Mouse (Mus musculus) thymus, postnatal 25 days (tissue): ENCODE results near the gene Iqck.

Experiments
- DNase-seq: peaks from one replicate; pipeline ENCODE4 v3.0.0; 2022

The Iqck gene

DNA sequence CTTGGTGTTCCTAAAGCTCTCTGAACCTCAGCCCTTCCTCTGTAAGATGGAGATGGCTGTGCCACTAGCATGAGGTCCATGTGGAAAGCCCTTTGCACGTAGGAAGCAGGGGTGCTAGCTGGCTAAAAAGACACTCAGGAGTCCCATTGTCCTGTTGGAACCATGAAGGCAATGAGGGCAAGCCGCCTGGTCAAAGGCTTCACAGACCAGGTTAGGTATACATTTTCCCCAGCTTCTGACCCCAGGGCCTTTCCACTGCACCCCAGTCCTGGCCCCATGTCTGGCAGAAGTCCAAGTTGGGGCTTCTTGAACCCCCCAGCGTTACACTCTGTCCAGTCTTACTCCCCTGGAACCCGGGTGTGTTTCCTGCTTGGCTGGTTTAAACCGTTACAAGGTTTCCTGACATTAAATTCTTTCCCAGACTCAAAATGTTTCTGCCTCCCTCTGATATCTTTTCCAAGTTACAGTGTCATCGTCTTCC is 136.6 kb downstream of the Iqck start:
- no peak for DNase-seq

DNA sequence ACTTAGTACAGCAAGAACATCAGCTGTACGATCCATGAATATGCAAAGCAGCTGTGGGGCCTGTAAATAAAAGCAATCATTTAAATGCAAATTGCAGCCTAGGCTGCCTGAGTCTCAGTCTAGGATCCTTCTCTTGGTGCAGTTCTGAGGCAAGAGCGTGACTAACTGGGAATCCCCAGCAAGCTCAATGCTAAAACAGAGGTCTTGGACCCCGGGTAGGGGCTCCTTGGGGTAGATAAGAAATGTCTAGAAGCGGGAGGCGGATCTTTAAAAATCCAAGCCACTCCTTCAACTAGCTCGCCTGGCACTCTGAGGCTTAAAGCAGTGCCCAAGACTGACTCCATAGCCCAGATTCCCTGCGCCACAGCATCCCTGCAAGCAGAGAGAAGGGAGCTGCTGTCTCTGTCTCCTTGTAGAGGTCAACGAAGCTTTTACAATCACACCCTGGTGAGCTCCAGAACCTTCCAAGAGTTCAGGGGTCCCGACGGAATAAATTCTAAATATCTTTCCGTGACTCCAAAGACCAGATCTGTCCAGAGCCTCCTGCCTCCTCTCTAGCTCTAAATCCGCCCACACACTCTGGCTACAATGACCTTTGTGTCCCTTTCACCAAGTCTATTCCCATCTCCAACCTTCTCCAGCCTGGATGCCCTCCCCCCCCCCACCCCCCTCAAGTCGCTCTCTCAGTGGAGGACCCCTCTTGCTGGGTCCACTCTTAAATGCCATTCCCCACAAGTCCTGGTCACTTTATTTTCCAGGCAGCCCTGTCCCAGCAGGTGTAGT is 137.3 kb downstream of the Iqck start:
- no peak for DNase-seq

DNA sequence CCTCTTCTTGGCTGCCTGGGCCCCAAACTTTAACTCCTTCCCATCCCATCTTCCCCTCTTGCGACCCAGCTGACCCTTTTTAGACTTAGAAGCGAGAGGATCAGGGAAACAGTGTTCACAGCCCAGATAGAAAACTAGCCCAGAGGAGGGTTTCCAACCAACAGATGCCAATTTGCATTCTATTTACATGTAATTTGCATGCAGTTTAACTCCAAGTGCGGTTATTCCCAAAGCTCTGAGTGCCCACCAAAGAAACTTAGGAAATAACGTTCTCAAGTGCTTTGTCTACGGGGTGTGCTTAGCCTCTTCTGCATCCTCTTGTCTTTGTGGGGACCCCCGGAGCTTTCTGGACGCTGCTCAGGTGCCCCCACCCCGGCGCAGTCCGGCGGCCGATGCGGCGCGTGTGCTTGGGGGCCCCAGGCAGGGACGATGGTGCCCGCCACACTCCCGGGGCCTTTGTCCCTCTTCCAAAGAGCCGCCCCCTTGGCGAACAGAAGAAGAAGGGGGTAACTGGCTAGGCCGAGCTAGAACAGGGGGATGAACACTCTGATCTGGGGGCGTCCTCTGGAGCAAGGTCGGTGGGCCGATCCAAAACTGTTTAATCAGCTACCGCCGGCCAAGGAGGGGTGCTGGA is 138.2 kb downstream of the Iqck start:
- no peak for DNase-seq

DNA sequence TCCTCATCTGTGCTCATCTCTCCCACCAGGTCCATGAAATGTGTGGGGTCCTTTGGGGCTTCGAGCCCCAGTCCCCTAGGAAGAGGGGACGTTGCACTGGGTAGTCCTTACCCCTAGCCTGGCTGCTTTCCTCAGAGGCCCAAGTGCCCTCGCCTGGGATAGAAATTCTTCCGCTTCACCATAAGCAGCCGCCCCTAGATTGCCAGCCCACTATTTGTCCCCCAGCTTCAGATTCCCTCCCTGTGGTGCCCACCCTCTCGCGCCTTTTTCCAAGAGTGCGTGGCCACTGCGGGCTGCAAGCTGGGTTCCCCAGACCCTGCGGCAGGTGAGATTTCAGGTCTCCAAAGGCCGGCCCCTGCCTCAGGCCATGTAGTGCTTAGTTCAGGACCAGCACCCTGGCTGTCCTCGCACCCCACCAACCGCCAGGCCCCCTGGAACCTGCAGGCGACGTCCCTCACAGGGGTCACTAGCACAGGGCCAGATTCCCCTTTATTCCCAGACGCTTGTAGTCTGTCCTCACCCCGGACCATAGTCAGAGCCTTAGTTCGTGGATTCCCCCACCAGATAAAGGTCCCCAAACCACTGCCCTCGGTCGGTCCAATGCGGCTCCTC is 138.8 kb downstream of the Iqck start:
- peak; percentile 11 for DNase-seq

DNA sequence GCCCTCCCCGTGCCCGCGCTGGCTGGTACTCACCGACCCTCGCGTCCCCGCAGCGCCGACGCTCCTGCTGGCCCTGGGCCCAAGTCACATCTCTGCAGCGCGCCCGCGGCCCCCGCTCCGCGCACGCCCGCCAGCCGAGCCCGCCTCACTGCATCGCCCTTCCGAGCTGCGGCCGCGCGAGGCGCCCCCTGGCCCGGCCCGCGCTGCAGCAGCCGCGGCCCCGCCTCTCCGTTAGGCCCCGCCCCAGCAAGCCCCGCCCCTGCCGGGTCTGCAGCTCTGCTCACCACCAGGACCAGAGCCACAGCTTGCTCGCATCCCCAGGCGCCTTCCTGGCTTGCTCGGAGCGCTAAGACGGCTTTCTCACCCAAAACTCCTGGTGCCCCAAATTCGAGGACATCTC is 139.5 kb downstream of the Iqck start, which contains the start of gene Gprc5b:
Gene Gprc5b (minus strand): TSS at position 205 of the 400 bp plus-strand sequence.
- peak; percentile 92 for DNase-seq

DNA sequence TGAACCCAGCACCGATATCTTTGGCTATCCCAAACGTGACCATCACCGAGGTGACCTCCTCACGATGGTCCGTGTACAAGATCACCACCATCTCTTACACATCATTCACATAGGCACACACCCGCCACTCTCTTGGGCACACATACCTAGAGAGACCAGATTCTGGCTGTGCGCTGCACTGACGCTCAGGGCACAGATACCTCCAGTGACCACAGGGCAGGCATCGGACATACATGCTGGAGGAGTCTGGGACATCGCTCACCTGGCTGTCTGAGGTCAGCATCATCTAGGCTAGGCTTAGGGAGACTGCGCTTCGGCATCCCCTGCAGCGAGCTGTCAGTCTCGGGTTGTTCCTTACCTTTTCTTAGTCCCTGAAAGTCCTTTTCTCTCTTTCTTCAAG is 140.1 kb downstream of the Iqck start:
- no peak for DNase-seq

DNA sequence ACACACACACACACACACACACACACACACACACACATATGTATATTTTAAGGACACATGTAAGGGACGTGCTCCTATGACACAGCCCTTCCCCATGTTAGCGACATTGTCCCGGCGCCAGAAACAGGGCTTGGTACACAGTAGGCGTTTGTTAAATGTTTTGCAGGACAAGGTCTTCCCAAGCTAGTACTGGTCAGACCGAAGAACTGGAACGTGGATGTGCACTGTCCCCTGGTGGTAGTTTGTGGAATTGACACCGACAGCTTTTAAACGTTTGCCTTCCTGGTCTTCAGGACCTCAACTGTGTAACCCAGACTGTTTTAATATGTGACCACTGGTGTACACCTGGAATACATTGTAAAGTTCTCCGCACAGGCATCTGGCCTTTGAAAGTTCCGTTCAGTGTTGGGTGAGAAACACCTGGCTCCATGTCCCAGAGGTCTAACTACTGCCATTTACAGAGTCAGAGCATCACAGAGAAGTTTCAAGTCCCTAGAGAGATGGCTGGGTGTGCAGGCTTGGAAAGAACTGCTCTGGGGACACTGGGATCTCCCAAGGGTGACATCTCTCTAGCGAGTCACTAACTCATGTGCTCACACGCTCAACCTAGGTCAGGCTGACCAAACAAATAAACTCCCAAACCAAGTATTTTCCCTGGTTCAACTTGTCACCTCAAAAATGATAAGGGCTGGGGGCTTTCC is 140.7 kb downstream of the Iqck start:
- DNase-seq: peak; percentile 78

DNA sequence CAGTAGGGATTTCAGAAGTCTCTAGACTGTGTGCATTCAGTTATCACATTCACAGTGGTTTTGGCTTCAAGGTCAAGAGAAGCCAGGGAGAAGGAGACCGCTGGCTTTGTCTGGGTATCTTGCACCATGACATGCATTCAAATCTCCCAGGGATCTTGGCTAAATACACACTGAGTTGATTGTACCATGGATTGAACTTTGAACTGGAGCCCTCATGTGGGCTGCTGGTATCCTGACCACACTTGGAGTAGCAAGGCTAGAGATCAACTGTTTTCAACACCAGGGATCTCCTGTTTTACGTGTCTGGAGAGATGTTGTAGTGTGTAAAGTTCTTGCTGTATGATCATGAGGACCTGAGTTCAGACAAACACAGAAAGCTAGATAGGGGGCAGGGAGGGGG is 144.3 kb downstream of the Iqck start:
- DNase-seq: no peak

DNA sequence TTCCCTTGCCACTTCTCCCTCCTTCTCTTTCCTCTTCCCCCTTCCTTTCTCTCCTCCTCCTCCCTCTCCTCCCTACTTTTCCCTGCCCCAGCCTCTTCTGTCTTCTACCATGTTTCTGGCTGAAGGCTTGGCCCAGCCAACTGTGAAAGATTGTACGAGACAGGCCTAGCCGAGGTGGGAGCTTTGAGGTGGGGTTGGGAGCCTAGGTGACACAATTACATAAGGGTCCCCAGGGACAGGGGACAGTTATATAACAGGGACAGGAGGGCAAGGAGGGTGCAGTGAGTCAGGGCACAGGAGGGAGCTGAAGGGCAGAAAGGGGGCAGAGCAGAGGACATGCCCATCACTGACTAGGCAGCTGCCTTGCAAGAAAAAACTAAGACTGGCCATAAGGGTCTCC is 146.4 kb downstream of the Iqck start:
- DNase-seq: no peak

DNA sequence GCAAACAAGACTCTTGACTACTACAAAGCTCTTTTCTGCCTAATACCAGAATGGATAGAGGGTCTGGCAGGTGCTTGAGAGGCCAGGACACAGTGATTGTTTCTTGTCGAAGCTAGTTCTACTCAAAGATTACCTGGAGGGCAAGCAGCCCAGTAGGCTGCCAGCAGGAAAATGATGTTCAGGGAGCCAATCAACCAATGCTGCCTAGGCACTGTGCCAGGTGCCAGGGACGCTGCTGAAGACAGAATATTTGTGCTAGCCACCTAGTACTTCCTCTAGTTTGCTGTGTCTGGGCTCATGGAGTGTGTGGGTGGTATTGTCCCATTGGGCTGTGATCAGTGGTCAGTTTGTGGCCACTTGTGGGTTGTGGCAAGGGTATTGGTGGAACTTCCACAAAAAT is 146.9 kb downstream of the Iqck start:
- no peak for DNase-seq

DNA sequence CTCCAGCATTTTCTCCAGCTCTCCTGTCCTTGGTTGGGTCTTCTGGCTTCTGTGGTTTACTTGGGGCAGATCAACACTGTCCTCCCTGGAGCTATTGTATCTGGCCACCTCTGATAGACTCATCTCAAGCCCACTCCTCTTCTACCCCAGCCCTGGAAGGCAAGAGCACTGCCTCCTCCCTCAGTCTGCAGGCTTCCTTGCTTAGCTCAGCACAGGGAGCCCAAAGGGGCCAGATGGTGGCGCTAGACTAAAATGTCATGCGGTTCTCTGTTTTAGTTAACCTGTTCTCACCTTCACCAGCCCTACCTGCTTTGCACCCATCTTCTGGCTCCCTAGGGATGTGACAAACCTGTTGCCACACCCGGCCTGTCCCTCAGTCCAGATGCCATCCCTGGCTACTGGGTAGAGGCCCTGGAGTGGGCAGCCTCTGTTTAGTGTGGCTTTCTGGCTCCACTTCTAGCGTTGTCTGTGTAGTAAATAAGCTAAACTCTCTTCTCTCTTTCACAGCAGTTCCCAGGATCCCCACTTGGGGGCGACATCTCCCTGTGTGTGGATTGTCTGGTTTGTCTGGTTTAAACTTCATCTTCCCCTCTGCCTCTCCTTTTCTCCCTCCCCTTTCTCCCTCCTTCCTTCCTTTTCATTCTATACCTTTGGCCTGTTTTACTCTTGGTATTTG is 155.4 kb downstream of the Iqck start:
- peak; percentile 52 for DNase-seq

DNA sequence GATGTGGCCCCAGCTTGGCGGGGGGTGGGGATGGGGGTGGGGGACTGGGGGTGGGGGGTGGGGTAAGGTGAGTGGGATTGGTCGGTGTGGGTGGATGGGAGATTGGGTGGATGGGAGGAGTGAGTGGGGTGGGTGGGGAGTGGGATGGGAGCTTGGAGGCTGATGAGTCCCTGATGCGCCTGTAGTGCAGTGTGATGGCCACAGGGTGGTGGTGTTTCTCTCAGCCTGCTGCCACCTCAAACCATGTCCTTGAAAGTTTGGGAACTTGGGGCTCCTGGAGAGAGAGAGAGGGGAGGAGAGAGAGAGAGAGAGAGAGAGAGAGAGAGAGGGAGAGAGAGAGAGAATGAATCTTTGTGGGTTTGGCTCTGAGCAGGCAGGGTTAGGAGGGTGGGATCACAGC is 160.2 kb downstream of the Iqck start:
- no peak for DNase-seq

DNA sequence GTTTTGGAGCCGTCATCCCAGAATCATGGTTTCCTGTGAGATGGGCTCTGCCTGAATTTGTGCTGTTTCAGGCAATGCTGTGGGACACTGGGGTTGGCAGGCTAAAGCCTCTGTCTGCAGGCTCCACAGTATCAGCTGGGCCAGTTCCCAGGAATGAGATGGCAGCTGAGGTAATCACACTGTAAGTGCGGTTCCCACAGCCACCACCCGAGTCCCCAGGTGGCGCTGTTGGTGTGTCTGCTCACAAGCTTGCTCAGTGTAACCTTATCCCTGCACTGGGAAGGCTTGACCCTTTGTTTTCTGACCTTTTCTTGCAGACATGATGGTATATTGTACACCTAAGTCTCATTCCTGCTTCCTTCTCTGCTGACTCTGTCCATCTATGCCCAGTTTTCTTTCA is 164.0 kb downstream of the Iqck start:
- peak; percentile 9 for DNase-seq
